Mouse (Mus musculus) layer of hippocampus, postnatal 25 days (tissue): Measurements from ENCODE around the gene Tmem189. TPM values are rescaled to one million over a fixed set of nuclear protein-coding genes. Genes with fewer than 3 reads are reported as not detected.

Experiments
- DNase-seq, 2 experiments: peaks; one replicate each; pipeline ENCODE4 v3.0.0; 2022; ENCODE audit warnings: mixed read lengths in 2 of 2, low spot score in 1 of 2; ENCODE audit errors: extremely low spot score in 1 of 2
- microRNA-seq, 2 experiments: library from miRNA; unstranded; fragments of <30 nt; microRNA quantifications; one replicate each; pipeline ENCODE4 v1.2.0; 2021
- total RNA-seq, 2 experiments: library from RNA; stranded (reverse); gene quantifications; 2 replicates each; pipeline ENCODE4 v1.2.3; 2021

Tmem189 gene
- total RNA-seq, 2 experiments from 2014 or later, result 57.3 to 60.3 TPM

DNA sequence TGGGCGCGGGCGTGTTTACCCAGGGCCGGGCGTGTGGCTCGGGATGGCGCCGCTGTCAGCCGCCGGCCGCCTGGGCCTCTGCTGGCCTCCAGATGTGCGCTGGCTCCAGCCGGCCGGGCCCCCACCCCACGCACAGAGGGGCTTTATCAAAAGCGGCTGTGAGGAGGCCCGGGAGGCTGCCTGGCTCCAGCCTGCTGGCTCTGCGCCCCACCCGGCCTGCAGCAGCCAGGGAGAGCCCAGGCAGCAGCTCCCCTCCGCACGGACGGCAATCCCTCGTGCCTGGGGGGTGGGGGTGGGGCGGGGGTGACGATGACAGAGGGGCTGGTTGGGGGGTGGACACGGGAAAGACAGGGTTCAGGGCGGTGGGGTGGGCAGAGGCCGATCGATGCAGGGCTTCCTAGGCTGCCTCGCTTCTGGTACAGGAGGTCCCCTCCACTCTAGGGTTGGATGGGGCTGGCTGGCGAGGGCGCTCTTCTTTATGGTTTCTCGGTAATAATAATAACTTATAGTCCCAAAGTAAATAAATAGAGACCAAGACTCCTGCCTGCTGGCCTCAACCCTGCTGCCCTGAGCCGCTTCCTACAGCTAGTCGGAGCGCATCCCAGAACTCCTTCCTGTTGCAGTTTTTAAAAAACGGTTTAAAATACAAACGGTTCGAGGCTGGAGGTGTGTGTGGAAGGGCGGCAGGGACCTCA, 92.0 kb downstream of the Tmem189 start:
- no peak for DNase-seq

DNA sequence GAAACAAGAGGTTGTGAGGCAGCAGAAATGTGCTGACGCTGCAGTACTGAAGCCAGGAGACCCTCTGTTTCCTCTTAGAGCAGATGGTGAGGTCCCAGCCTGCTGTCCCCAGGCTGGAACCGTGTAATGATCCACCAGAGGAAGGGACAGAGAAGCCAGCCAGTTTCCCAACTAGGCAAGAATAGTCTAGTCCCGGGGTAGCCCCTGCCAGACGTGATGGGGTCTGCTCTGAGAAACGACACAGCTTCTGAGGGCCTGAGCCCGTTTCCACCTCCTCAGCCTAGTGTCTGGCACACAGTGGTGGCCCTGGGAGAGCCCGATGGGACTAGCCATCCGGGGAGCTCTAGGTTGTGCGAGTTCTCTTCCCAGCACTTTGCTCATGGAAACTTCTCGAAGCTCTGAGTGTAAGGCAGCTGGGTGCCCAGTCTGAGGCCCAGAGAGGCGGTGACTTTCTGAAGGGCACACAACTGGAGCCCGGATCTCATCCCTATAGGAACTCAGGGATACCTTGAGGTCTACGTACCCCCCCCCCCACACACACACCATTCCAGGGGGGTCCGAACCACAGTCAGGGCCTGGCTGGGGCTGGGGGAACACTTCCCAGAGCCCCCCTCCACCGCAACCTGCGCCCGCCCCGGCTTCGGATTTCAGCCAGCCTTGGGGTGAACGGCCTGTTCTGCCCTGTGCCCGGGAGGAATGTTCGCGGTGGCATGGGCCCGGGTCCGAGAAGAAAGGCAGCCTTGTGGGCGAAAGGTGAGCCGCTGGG, 92.7 kb downstream of the Tmem189 start:
- DNase-seq, result no peak

GRCm38 (mm10) chr2:167596262-167596661, 93.4 kb downstream of the Tmem189 start:
- no peak for DNase-seq

GRCm38 (mm10) chr2:167595761-167596171, 93.9 kb downstream of the Tmem189 start:
- DNase-seq, result no peak

DNA sequence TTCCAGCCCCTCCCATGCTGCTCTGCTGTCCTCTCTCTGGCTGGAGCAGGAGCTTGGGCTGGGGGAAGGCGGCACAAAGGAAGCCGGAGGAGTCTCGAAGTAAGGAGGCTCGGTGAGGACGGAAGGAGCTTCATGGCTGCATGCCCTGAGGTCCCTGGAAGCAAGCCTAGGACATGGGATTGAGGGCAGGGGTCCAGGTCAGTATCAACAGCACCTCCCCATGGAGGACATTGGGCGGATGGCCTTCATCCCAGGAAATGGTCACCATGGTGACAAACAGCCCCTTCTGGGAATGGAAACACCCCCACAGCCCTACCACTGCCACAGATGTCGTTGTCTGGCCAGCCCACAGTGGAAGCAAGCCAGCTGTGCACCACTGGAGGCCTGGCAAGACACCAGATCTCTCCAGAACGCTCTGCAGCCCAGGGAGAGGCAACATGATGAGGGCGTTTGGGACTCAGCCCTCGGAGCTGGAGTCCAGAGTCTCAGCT, 95.1 kb downstream of the Tmem189 start:
- DNase-seq, result peak in 1 of 2 experiments; percentile 49

- DNase-seq, result no peak
Observed at GRCm38 (mm10) chr2:167593551-167594250, 95.9 kb downstream of the Tmem189 start.

Small RNAs within 50 kb of the gene (microRNA-seq; reads per million reads assigned to microRNA genes)
- 0 reads per million in 2 experiments for gene Gm22355

Other genes with a start within 250 kb of the Tmem189 start
- 10 to 100 TPM; 51.1 to 53.1 TPM for gene Rnf114, start 197.2 kb downstream of the Tmem189 start, total RNA-seq
- 10 to 100 TPM; 78.7 to 83.9 TPM for gene Spata2, start 196.9 kb downstream of the Tmem189 start, total RNA-seq
- under 1 TPM; 0.27 to 0.75 TPM for gene Snai1, start 151.6 kb downstream of the Tmem189 start, total RNA-seq
- 100 to 1,000 TPM; 213 to 235 TPM for gene Ube2v1, start 57.7 kb downstream of the Tmem189 start, total RNA-seq
- 10 to 100 TPM; 51.0 to 51.3 TPM for gene Gm20431, start 28.3 kb downstream of the Tmem189 start, total RNA-seq
- gene Cebpb, start 907 bp downstream of the Tmem189 start, total RNA-seq, result 10 to 100 TPM; 32.4 to 32.8 TPM
- gene Ptpn1, start 242.2 kb upstream of the Tmem189 start, total RNA-seq, result 10 to 100 TPM; 62.5 to 63.8 TPM